Mouse (Mus musculus): ENCODE results near the gene Rhob. TPM values are rescaled to one million over a fixed set of nuclear protein-coding genes. Genes with fewer than 3 reads are reported as not detected.

The Rhob gene
- total RNA-seq, 2 experiments from 2014 or later, result 300 to 353 TPM

- intact Hi-C loops (cut with DNase I), result loop anchor here (5.0 kb wide), 1 partner anchor 127 kb away; no protein-coding TSS in a partner anchor
- DNase-seq (ENCODE audit: low spot score in 2 of 2), result peak; percentile 50 to 55
Observed at GRCm38 (mm10) chr12:8454487-8454886, 45.3 kb downstream of the Rhob start.

DNA sequence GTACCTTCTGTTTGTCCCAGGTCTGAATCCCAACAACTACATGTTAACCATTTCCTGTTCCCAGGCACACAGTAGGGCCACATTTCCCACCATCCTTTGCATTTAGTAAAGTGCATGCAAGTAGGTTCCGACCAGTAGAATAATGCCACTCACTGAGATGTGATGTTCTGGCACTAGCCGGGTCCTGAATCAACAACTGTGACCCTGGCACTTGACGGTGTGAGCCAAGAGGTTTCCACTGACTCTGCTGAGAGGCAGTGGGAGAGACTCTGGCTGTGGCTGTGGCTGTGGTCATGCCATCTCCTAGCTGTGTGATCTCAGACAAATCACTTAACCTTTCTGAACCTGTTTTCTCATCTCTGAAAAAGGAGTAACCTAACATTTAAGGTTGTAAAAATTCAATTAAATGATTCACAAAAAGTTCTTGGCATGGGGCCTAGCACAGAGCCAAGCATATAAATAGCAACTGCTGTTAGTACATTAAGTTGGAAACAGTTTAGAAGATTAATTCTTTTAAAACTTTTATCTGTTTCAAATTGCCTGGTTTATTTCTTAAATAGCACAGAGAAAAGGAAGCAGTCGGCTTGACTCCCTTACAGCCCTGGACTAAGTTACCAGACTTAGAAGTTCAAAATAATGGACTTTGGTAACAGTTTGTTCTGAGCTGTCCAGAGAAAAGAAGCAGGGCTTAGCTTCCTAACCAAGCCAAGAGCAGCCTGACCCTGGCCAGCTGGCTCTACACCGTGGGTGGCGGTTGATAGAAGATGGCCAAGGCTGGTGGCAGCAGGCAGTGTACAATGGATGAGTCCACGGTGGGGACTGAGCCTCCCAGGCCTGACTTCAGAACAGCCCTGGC lies 46.8 kb downstream of the Rhob start:
- intact Hi-C loops (cut with DNase I), result loop anchor here (2.0 to 5.0 kb wide), 2 partner anchors 44 to 126 kb away; no protein-coding TSS in a partner anchor
- DNase-seq (ENCODE audit: low spot score in 2 of 2), result no peak

GRCm38 (mm10) chr12:8451571-8452485 lies 48.0 kb downstream of the Rhob start:
- no peak for DNase-seq (ENCODE audit: low spot score in 2 of 2)
- intact Hi-C loops (cut with DNase I), result loop anchor here (2.0 to 5.0 kb wide), 2 partner anchors 45 to 125 kb away; no protein-coding TSS in a partner anchor

DNA sequence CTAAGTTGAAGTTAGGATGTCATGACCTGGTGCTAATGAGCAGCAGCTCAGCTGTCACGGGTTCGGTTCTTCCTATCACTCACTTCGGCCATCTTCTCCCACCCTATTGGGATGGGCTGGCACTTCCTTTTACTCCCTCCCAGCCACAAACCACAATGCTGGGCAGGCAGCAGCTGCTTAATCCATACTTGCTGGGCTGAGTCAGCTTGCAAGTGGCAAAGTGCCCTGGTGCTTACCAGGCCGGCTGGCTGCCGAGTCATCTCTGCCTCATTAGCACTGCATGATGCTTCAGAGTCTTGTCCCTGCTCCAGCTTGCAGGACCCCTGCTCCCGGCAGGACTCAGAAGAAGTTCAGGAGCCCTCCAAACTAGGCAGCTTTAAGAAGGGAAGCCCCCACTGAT lies 49.2 kb downstream of the Rhob start:
- DNase-seq (ENCODE audit: low spot score in 2 of 2), result peak; percentile 72
- intact Hi-C loops (cut with DNase I), result loop anchor here (5.0 kb wide), 1 partner anchor 123 kb away; no protein-coding TSS in a partner anchor

DNA sequence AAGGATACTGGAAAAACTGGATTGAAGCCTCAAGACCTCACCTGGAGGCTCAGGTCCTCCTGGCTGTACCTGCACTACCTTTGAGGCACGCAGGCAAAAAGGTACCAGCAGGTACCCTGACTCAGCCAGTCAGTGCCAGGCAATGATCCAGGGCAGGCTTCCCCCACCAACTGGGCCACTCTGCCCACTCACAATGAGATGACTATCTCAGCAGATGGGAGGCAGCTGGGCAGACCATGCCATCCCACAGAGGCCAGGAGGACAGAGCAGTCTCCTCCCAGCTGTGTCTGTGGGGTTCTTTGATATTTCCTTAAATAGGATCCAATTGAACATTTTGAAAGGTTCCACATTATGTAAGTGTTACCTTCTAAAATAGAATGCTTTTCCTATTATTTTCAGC lies 49.8 kb downstream of the Rhob start:
- intact Hi-C loops (cut with DNase I), result loop anchor here (5.0 kb wide), 1 partner anchor 123 kb away; no protein-coding TSS in a partner anchor
- DNase-seq (ENCODE audit: low spot score in 2 of 2), result peak; percentile 56 to 59

Other genes with a start within 250 kb of the Rhob start
- gene Gdf7, start 198.1 kb downstream of the Rhob start, total RNA-seq (2021), result under 1 TPM; 0.48 to 0.67 TPM
- 10 to 100 TPM in 1 of 2 experiments, 1 to 10 TPM in 1; 8.7 to 14.1 TPM for gene Hs1bp3, start 186.6 kb downstream of the Rhob start, total RNA-seq (2021)
- gene Slc7a15, start 99.1 kb upstream of the Rhob start, total RNA-seq (2021), result not detected
- gene Pum2, start 174.1 kb upstream of the Rhob start, total RNA-seq (2021), result 100 to 1,000 TPM; 191 to 198 TPM

Data from left cerebral cortex, postnatal 36 days (tissue).